Mouse (Mus musculus) hindbrain, embryonic 10.5 days (tissue): ENCODE data around the gene Rnaseh1. TPM values are rescaled to one million over a fixed set of nuclear protein-coding genes. Genes with fewer than 3 reads are reported as not detected.

Experiments
- DNase-seq: peaks from one replicate; pipeline ENCODE4 v3.0.0-alpha.2; 2017; ENCODE audit warnings: low spot score
- H3K27ac ChIP-seq: fragments of 300-500 bp; sonication (generic); 2 replicates; pipeline ENCODE4 v1.5.1; 2016; ENCODE audit warnings: mild to moderate bottlenecking, moderate library complexity
- H3K27me3 ChIP-seq: fragments of 300-500 bp; sonication (generic); 2 replicates; pipeline ENCODE4 v1.6.1; 2016; ENCODE audit warnings: mild to moderate bottlenecking; ENCODE audit not compliant: poor library complexity, insufficient read depth, severe bottlenecking
- H3K36me3 ChIP-seq: fragments of 300-500 bp; sonication (generic); 2 replicates; pipeline ENCODE4 v1.6.1; 2016; ENCODE audit warnings: mild to moderate bottlenecking, moderate library complexity
- H3K4me1 ChIP-seq: fragments of 300-500 bp; sonication (generic); replicated peaks from 2 replicates; pipeline ENCODE4 v1.6.1; 2016; ENCODE audit warnings: mild to moderate bottlenecking
- H3K4me3 ChIP-seq: fragments of 300-500 bp; sonication (generic); 2 replicates; pipeline ENCODE4 v1.5.1; 2016; ENCODE audit warnings: mild to moderate bottlenecking, moderate library complexity
- H3K9me3 ChIP-seq: fragments of 300-500 bp; sonication (generic); 2 replicates; pipeline ENCODE4 v1.6.1; 2016; ENCODE audit warnings: mild to moderate bottlenecking, moderate library complexity
- WGBS: fragments of 180-500 bp; shearing (Covaris S2); methylation state at CpG from one replicate; pipeline ENCODE4 v1.1.7; 2016; 5-methylcytosine and 5-hydroxymethylcytosine counted together
- polyA plus RNA-seq: library from polyadenylated mRNA; unstranded; fragments of >200 nt; fragmentation: Nextera tagmentation; extraction: Ambion mirVana; gene quantifications from 2 replicates; pipeline ENCODE4 v1.2.1, GENCODE M21; 2016

The Rnaseh1 gene
- polyA plus RNA-seq, 1 experiment from 2014 or later, result 33.0 TPM

DNA sequence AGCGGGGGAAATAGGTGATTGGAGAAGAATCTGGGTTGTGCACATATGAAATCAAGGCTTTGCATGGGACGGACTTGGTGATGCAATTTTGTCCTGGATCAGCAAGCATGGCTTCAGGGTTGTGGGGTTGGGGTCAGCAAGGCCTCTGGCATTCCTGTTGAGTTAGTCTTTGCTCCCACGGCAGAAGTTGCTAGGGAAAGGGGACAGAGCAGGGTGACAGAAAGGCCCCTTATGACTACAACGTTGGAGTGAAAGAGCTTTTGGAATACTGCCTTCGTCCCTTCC is 26.5 kb downstream of the Rnaseh1 start:
- peaks cover 18% of the 10 kb centered on the region for H3K4me1 ChIP-seq
- H3K4me3 ChIP-seq, result peak overlapping the region; percentile 63
- H3K27me3 ChIP-seq, result no peaks in the 10 kb centered on the region
- peaks cover 19% of the 10 kb centered on the region for H3K36me3 ChIP-seq
- 64% methylated on average over 5 of the region's 5 CpGs for WGBS
- DNase-seq, result no peak
- H3K9me3 ChIP-seq, result no peaks in the 10 kb centered on the region
- H3K27ac ChIP-seq, result peak overlapping the region; percentile 94

DNA sequence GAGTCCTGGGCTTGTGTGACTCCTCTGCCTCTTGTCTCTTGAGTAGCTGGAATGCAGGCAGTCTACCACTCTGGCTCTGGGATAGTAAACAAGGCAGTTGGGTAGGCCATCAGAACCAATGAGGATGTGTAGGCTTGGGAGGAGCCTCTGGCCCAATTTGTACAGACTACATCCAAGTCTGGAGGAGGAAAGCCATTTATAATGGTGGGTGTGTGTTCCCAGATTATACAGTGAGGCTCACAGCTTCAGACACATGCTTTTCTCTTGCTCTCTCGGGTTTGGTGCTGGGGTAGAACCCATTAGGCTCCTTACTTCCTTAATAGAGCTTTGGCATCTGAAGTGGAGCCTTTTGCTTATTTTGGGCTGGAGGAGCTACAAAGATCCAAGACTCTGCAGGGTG is 35.3 kb downstream of the Rnaseh1 start:
- no peaks in the 10 kb centered on the region for H3K27me3 ChIP-seq
- H3K36me3 ChIP-seq, result peaks cover 40% of the 10 kb centered on the region
- no peaks in the 10 kb centered on the region for H3K9me3 ChIP-seq
- no peak for DNase-seq
- WGBS, result 86% methylated on average over 1 of the region's 1 CpGs
- H3K4me3 ChIP-seq, result no peak overlapping the region
- H3K27ac ChIP-seq, result no peak overlapping the region
- peaks cover 10% of the 10 kb centered on the region for H3K4me1 ChIP-seq

DNA sequence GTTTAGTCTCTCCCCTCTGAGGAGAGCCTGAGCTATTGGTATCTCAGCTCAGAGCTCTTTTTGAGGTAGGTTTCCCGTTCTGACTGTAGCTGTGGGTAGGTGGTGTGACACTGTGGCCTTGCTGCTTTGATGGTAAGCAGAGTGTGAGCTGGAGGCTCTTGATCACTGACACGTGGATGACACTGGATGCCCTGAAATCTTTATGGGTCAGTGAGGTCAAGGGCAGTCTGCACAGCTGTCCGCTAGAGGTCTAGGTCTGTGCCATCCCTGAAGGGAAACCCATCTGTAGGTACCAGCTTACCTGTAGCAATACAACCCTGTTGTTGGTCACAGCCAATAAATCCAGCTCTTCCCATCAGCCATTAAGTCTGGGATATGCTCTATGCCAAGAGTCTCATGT is 36.4 kb downstream of the Rnaseh1 start:
- DNase-seq, result no peak
- Histone ChIP-seq H3K4me1 (peaks cover 10% of the 10 kb centered on the region), H3K9me3 (no peaks in the 10 kb centered on the region), H3K4me3 (no peak overlapping the region), H3K36me3 (peaks cover 51% of the 10 kb centered on the region), H3K27ac (no peak overlapping the region), H3K27me3 (no peaks in the 10 kb centered on the region)
- WGBS, result 69% methylated on average over 3 of the region's 3 CpGs

DNA sequence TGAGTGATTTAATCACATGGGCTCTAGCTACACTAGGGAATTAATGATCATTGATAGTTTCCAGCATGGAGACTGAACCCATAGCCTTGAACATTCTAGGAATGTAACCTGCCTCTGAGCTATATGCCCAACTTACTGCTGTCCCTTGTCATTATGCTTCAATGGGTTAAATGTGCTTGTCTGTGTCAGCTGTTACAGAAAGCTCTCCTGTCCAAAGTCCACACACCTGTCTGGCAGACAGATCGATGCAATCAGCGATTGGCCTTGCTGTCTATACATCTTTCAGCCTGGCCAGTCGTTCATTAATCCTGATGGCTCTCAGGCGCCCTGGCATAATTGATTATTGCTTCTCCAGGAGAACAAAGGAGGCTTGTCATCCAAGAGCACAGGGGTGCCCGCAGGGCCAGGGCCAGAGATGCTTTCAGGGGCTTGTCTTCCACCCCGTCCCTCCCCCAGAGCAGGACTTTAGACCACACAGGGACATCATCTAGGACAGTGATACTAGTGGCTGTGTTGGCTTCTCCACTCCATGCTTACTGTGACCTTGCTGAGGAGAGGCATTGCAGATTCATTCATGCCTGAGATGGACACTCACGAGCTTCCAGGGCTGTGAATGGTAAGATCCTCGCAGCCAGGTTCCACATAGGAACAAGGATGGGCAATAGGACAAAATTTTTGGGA is 36.9 kb downstream of the Rnaseh1 start:
- Histone ChIP-seq H3K9me3 (no peaks in the 10 kb centered on the region), H3K4me1 (peaks cover 10% of the 10 kb centered on the region), H3K27me3 (no peaks in the 10 kb centered on the region), H3K27ac (peak overlapping the region; percentile 62; the same call in 1 of the 2 replicates), H3K4me3 (no peak overlapping the region), H3K36me3 (peaks cover 51% of the 10 kb centered on the region)
- WGBS, result 61% methylated on average over 8 of the region's 8 CpGs
- no peak for DNase-seq

DNA sequence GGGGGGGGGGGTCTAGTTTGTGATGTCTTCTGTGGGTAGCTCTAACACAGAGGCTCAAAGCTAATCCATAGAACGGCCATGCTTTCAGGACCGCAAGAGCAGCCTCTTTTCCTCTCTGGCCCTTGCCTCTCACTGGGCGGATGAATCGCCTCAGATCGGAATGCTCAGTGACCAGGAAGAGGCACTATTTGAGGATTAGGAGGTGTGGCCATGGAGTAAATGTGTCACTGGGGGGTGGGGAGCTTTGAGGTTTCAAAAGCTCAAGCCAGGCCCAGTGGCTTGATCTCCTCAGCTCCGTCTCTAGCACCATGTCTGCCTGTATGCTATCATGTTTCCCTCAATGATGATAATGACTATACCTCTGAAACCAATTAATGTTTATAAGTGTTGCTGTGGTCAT is 39.6 kb downstream of the Rnaseh1 start:
- Histone ChIP-seq H3K36me3 (peaks cover 49% of the 10 kb centered on the region), H3K4me1 (peaks cover 10% of the 10 kb centered on the region), H3K4me3 (no peak overlapping the region), H3K27me3 (no peaks in the 10 kb centered on the region), H3K9me3 (no peaks in the 10 kb centered on the region), H3K27ac (no peak overlapping the region)
- no peak for DNase-seq
- 89% methylated on average over 6 of the region's 6 CpGs for WGBS

DNA sequence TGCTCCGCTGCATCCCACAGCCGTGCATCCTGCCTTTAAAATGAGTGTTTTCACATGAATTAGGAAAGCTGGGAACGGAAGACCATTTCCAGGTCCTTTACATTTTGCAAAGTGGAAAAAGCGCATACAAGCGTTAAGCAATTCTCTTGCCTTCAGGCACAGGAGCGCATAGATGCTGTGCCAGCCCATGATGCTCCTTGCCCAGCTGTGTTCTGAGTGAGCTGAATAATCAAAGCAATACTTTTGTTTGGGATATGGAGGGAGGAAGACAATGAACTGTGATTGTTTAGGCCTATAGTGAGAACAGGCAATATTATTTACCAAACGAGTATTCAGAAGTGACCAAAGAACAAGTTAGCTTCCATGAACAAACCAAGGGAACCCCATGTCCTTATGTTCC is 41.3 kb downstream of the Rnaseh1 start:
- Histone ChIP-seq H3K36me3 (peaks cover 62% of the 10 kb centered on the region), H3K9me3 (no peaks in the 10 kb centered on the region)

DNA sequence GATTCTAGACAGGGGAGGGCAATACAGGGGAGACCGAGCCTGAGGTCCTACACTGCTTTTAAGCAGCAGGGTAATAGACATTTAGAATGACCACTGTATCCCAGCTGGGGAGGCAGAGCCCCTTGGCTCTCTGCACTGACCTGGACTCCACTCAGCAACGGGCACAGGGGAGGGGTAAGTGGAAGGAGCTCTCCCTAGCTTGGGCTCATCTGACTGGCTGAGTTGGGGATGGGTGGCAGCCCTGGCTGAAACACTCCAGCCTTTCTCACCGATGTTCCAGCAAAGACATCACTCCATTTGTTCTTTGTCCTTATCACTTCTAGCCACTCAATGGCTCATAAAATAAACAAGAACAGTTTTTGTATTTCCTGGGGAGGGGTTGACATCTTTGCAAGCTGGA is 44.3 kb downstream of the Rnaseh1 start:
- peaks cover 66% of the 10 kb centered on the region for H3K36me3 ChIP-seq
- WGBS, result 83% methylated on average over 3 of the region's 3 CpGs
- H3K9me3 ChIP-seq, result no peaks in the 10 kb centered on the region

More for the DNA sequence above, 41.3 kb downstream of the Rnaseh1 start:
- Histone ChIP-seq H3K4me3 (no peak overlapping the region), H3K27me3 (no peaks in the 10 kb centered on the region), H3K27ac (no peak overlapping the region), H3K4me1 (peaks cover 14% of the 10 kb centered on the region)
- no peak for DNase-seq
- 93% methylated on average over 7 of the region's 7 CpGs for WGBS

DNA sequence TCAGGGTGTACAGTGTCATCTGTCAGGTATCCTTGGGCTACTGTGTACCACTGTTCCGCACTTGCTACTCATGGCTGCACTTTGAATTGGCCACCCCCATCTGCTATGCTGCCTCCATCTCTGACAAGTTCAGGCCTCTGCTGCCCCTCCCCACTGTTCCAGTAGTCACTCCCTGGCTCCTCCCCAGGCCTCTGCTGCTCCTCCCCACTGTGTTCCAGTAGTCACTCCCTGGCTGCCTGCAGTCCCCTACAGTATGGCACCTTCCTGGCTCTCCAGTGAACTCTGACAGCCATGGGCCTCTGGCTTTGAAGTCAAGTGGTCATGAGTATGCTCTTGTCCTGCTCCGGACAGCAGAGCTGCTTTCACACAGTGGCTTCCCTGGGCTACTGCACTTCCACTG is 44.8 kb downstream of the Rnaseh1 start:
- WGBS, result 90% methylated on average over 2 of the region's 2 CpGs
- H3K9me3 ChIP-seq, result no peaks in the 10 kb centered on the region
- H3K4me1 ChIP-seq, result peaks cover 7% of the 10 kb centered on the region
- peaks cover 61% of the 10 kb centered on the region for H3K36me3 ChIP-seq
- H3K27me3 ChIP-seq, result no peaks in the 10 kb centered on the region
- H3K27ac ChIP-seq, result no peak overlapping the region
- DNase-seq, result no peak
- no peak overlapping the region for H3K4me3 ChIP-seq

More for the DNA sequence above, 44.3 kb downstream of the Rnaseh1 start:
- Histone ChIP-seq H3K4me3 (no peak overlapping the region), H3K27me3 (no peaks in the 10 kb centered on the region), H3K27ac (no peak overlapping the region), H3K4me1 (peaks cover 7% of the 10 kb centered on the region)
- DNase-seq, result no peak

DNA sequence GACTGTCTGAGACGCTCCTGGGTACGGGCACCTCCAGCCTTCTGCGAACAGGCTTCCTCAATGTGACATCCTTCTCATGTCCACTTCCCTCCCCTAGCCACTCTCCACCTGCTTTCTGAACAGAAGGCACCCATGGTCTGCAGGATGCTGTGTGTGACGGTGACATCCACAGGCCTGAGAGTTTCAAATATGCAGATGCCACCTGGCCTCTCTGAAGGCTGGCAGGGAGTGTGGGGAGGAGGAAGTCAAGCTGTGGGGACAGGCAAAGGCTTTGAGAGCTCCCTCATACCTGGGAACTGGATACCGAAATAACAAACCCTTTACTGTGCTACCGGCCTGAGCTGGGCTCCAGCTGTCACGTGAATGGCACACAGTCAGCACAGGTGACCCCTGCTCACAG is 45.4 kb downstream of the Rnaseh1 start:
- Histone ChIP-seq H3K4me3 (no peak overlapping the region), H3K27me3 (no peaks in the 10 kb centered on the region), H3K9me3 (no peaks in the 10 kb centered on the region), H3K36me3 (peaks cover 56% of the 10 kb centered on the region), H3K27ac (no peak overlapping the region), H3K4me1 (peaks cover 7% of the 10 kb centered on the region)
- no peak for DNase-seq
- 93% methylated on average over 7 of the region's 7 CpGs for WGBS

DNA sequence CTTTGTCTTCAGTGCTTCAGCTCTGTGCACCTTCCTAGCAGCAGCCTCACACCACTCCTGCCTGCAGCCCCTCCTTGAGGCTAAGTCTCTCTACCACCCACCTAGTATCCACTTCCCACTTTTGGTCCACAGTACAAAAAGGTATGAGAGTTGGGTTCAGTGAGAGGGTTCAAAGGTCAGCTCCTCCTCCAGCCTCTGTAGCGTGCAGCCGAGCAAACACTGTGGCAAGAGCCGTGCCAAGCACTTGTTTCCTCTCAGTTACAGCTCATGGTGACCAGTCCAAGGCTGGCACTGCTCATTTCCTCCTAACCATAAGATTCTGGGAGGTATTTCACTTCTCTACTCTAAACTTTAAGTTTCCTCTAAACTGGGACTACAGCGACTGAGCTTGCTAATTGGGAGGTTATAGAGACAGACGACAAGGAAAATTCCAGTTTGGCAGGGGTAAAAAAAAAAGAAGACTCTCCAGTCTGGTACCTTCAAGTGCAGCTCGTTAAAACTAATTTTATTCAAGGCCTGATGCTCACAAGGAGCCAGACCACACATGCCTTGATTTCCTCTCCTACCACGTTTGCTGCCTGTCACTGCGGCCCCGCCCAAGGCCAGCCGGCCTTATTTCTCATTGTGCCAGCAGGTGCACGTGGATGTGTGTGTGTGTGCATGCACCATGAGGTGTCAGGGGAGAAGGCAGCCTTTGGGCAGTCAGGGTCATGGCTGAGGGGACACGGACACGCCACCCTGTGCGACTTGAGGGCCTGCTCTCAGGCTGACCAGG is 48.6 kb downstream of the Rnaseh1 start:
- H3K27ac ChIP-seq, result no peak overlapping the region
- WGBS, result 70% methylated on average over 14 of the region's 14 CpGs
- peaks cover 35% of the 10 kb centered on the region for H3K36me3 ChIP-seq
- DNase-seq, result no peak
- H3K9me3 ChIP-seq, result no peaks in the 10 kb centered on the region
- H3K4me3 ChIP-seq, result no peak overlapping the region
- H3K27me3 ChIP-seq, result peaks cover 29% of the 10 kb centered on the region
- H3K4me1 ChIP-seq, result peaks cover 16% of the 10 kb centered on the region

DNA sequence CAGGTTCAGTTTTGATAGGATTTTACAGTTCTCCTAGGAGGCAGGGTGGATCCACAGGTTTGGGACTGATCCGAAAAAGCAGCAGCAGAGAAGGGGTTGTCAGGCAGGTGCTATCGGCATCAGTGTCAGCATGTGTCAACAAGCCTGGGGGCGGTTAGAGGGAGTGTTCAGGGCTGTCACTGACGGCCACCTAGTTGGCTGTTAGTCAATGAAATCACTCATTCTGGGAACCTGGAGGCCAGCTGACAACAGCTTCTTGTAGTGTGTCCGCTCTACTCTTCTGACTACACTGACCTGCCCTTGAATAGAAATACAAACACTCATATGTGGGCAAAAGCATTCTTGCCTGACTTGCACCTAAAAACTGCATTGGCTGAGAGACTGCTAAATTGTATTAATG is 49.7 kb downstream of the Rnaseh1 start:
- no peak for DNase-seq
- peaks cover 29% of the 10 kb centered on the region for H3K36me3 ChIP-seq
- peaks cover 19% of the 10 kb centered on the region for H3K4me1 ChIP-seq
- H3K9me3 ChIP-seq, result no peaks in the 10 kb centered on the region
- no peak overlapping the region for H3K27ac ChIP-seq
- WGBS, result 73% methylated on average over 5 of the region's 5 CpGs
- H3K4me3 ChIP-seq, result no peak overlapping the region
- H3K27me3 ChIP-seq, result peaks cover 38% of the 10 kb centered on the region

DNA sequence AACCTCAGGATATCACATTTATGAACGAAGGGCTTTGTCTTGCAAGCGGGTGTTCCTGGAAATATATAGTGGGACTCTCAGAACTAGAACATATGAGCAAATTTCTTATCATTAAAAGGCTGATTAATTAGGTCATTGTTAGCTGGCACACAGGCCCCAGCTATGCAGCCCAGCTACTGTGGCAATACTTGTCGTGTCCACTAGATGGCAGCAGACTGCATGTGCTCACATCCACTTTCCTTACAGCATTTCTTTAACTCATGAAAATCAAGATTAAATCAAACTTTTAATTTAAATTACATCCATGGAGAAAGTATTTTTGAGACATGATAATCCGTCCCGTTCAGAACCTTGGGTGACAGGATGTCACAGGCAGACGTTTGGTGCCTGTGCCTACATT is 50.3 kb downstream of the Rnaseh1 start:
- 8% methylated on average over 6 of the region's 6 CpGs for WGBS
- H3K36me3 ChIP-seq, result peaks cover 24% of the 10 kb centered on the region
- H3K27ac ChIP-seq, result peak overlapping the region; percentile 83
- no peaks in the 10 kb centered on the region for H3K9me3 ChIP-seq
- no peak overlapping the region for H3K4me3 ChIP-seq
- peaks cover 38% of the 10 kb centered on the region for H3K27me3 ChIP-seq
- peaks cover 21% of the 10 kb centered on the region for H3K4me1 ChIP-seq
- DNase-seq, result peak; percentile 67

DNA sequence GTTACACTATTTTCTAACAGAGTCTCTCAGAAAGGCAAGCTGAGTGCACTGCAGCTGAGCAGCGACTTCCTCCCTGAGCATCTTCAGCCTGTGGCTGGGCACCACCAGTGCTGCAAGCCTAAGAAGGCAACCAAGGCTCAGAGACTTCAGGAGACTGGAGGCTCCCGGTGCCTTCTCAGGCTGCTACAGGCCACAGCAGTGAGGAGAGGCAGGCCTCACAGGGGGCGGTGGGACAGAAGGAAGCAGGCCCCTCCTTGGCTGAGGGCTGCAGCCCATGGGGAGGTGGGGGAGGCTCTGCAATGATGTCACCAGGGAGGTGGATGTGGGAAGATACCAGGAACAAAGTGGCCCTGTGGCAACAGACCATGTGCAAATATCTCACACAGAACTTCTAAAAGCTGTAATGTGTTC is 50.7 kb downstream of the Rnaseh1 start:
- no peak overlapping the region for H3K4me3 ChIP-seq
- no peaks in the 10 kb centered on the region for H3K9me3 ChIP-seq
- peaks cover 26% of the 10 kb centered on the region for H3K4me1 ChIP-seq
- 40% methylated on average over 3 of the region's 3 CpGs for WGBS
- peaks cover 19% of the 10 kb centered on the region for H3K36me3 ChIP-seq
- H3K27me3 ChIP-seq, result peaks cover 41% of the 10 kb centered on the region
- DNase-seq, result no peak
- H3K27ac ChIP-seq, result peak overlapping the region; percentile 83
